Mouse (Mus musculus): ENCODE measurements at regions not wholly inside any gene's neighbourhood (a gene's known extent, or its start where the extent isn't known, plus 50 kb on each side); places are given as distances from the start of the nearest gene placed in this dataset.

- TF ChIP-seq CTCF (IDR thresholded peaks at IDR 0.05; ENCODE audit: low read depth, low read length) = no peak
- no peak for TF ChIP-seq POLR2A (IDR thresholded peaks at IDR 0.05; ENCODE audit: borderline replicate concordance, low read depth, low read length)
- Histone ChIP-seq H3K4me1 (ENCODE audit: control insufficient read depth, insufficient read depth, low read length) (peaks cover 3% of the 10 kb centered on the region; the same call in 1 of the 2 replicates), H3K27ac (ENCODE audit: insufficient read depth, low read depth, low read length) (no peak overlapping the region), H3K4me3 (ENCODE audit: insufficient read depth, low read length) (no peak overlapping the region)
Observed at GRCm38 (mm10) chr6:120594463-120594862, 63.3 kb upstream of the Hdhd5 start.

GRCm38 (mm10) chr6:120592705-120593104 is 61.6 kb upstream of the Hdhd5 start:
- Histone ChIP-seq H3K27ac (ENCODE audit: insufficient read depth, low read depth, low read length) (no peak overlapping the region), H3K4me1 (ENCODE audit: control insufficient read depth, insufficient read depth, low read length) (peaks cover 3% of the 10 kb centered on the region; the same call in 1 of the 2 replicates), H3K4me3 (ENCODE audit: insufficient read depth, low read length) (no peak overlapping the region)
- TF ChIP-seq CTCF (IDR thresholded peaks at IDR 0.05; ENCODE audit: low read depth, low read length) (no peak), POLR2A (IDR thresholded peaks at IDR 0.05; ENCODE audit: borderline replicate concordance, low read depth, low read length) (no peak)

- no peak overlapping the region for H3K27ac ChIP-seq (ENCODE audit: insufficient read depth, low read depth, low read length)
- TF ChIP-seq CTCF (IDR thresholded peaks at IDR 0.05; ENCODE audit: low read depth, low read length) (no peak), POLR2A (IDR thresholded peaks at IDR 0.05; ENCODE audit: borderline replicate concordance, low read depth, low read length) (no peak)
- no peak overlapping the region for H3K4me3 ChIP-seq (ENCODE audit: insufficient read depth, low read length)
- H3K4me1 ChIP-seq (ENCODE audit: control insufficient read depth, insufficient read depth, low read length) = peaks cover 3% of the 10 kb centered on the region; the same call in 1 of the 2 replicates
Observed at GRCm38 (mm10) chr6:120592031-120592681, 61.0 kb upstream of the Hdhd5 start.

GRCm38 (mm10) chr6:120590191-120590590 is 59.1 kb upstream of the Hdhd5 start:
- H3K27ac ChIP-seq (ENCODE audit: insufficient read depth, low read depth, low read length) = no peak overlapping the region

GRCm38 (mm10) chr6:120588701-120589659 is 57.9 kb upstream of the Hdhd5 start:
- Histone ChIP-seq H3K4me1 (ENCODE audit: control insufficient read depth, insufficient read depth, low read length) (peaks cover 4% of the 10 kb centered on the region), H3K4me3 (ENCODE audit: insufficient read depth, low read length) (no peak overlapping the region), H3K27ac (ENCODE audit: insufficient read depth, low read depth, low read length) (no peak overlapping the region)
- TF ChIP-seq POLR2A (IDR thresholded peaks at IDR 0.05; ENCODE audit: borderline replicate concordance, low read depth, low read length) (no peak), CTCF (IDR thresholded peaks at IDR 0.05; ENCODE audit: low read depth, low read length) (no peak)

More at GRCm38 (mm10) chr6:120590191-120590590, 59.1 kb upstream of the Hdhd5 start:
- H3K4me1 ChIP-seq (ENCODE audit: control insufficient read depth, insufficient read depth, low read length) = peaks cover 2% of the 10 kb centered on the region
- H3K4me3 ChIP-seq (ENCODE audit: insufficient read depth, low read length) = no peak overlapping the region
- TF ChIP-seq POLR2A (IDR thresholded peaks at IDR 0.05; ENCODE audit: borderline replicate concordance, low read depth, low read length) = no peak
- no peak for TF ChIP-seq CTCF (IDR thresholded peaks at IDR 0.05; ENCODE audit: low read depth, low read length)

- Histone ChIP-seq H3K27ac (ENCODE audit: insufficient read depth, low read depth, low read length) (no peak overlapping the region), H3K4me3 (ENCODE audit: insufficient read depth, low read length) (no peak overlapping the region), H3K4me1 (ENCODE audit: control insufficient read depth, insufficient read depth, low read length) (peaks cover 4% of the 10 kb centered on the region)
- no peak for TF ChIP-seq CTCF (IDR thresholded peaks at IDR 0.05; ENCODE audit: low read depth, low read length)
- no peak for TF ChIP-seq POLR2A (IDR thresholded peaks at IDR 0.05; ENCODE audit: borderline replicate concordance, low read depth, low read length)
Observed at GRCm38 (mm10) chr6:120585941-120586280, 54.8 kb upstream of the Hdhd5 start.

GRCm38 (mm10) chr6:120585118-120585940 is 54.2 kb upstream of the Hdhd5 start:
- no peak for TF ChIP-seq CTCF (IDR thresholded peaks at IDR 0.05; ENCODE audit: low read depth, low read length)
- TF ChIP-seq POLR2A (IDR thresholded peaks at IDR 0.05; ENCODE audit: borderline replicate concordance, low read depth, low read length) = no peak
- no peak overlapping the region for H3K4me3 ChIP-seq (ENCODE audit: insufficient read depth, low read length)
- no peak overlapping the region for H3K27ac ChIP-seq (ENCODE audit: insufficient read depth, low read depth, low read length)
- peaks cover 4% of the 10 kb centered on the region for H3K4me1 ChIP-seq (ENCODE audit: control insufficient read depth, insufficient read depth, low read length)

GRCm38 (mm10) chr6:120581748-120582147 is 50.6 kb upstream of the Hdhd5 start:
- TF ChIP-seq CTCF (IDR thresholded peaks at IDR 0.05; ENCODE audit: low read depth, low read length) (peak; percentile 24; the same call in 1 of the 2 replicates), POLR2A (IDR thresholded peaks at IDR 0.05; ENCODE audit: borderline replicate concordance, low read depth, low read length) (no peak)
- peaks cover 7% of the 10 kb centered on the region for H3K4me1 ChIP-seq (ENCODE audit: control insufficient read depth, insufficient read depth, low read length)
- H3K27ac ChIP-seq (ENCODE audit: insufficient read depth, low read depth, low read length) = no peak overlapping the region
- no peak overlapping the region for H3K4me3 ChIP-seq (ENCODE audit: insufficient read depth, low read length)
